Mouse (Mus musculus) layer of hippocampus, postnatal 14 days (tissue): ENCODE results near the gene Dgki. TPM values are rescaled to one million over a fixed set of nuclear protein-coding genes. Genes with fewer than 3 reads are reported as not detected.

ENCODE experiments used
- DNase-seq, 2 experiments: peaks; one replicate each; pipeline ENCODE4 v3.0.0; 2021 to 2022; ENCODE audit warnings: low spot score in 2 of 2, mixed read lengths in 1 of 2
- long read RNA-seq, 2 experiments: library from polyadenylated mRNA; stranded (forward); transcript quantifications; one replicate each; pipeline ENCODE4 v2.0.0; 2021
- total RNA-seq, 2 experiments: library from RNA; stranded (reverse); gene quantifications; 2 replicates each; pipeline ENCODE4 v1.2.3; 2021

Dgki gene
- total RNA-seq = 10 to 100 TPM; 51.7 to 57.8 TPM
- long read RNA-seq, experiment 1, partial matches to known transcripts = 0 of 3 reads
- long read RNA-seq, experiment 1, other reads (novel, unspliced or antisense) = 2 of 3 reads
- long read RNA-seq, experiment 2, partial matches to known transcripts = 2 of 4 reads
- long read RNA-seq, experiment 2, other reads (novel, unspliced or antisense) = 2 of 4 reads

GRCm38 (mm10) chr6:37299562-37300390 lies at the start of gene Dgki:
TSS of gene Dgki (minus strand) at chr6:37300184.
- DNase-seq = peak; percentile 83 to 90

GRCm38 (mm10) chr6:37347606-37348005 lies 47.6 kb upstream of the Dgki start:
- no peak for DNase-seq

GRCm38 (mm10) chr6:37338055-37338454 lies 38.1 kb upstream of the Dgki start:
- no peak for DNase-seq

GRCm38 (mm10) chr6:37336831-37337260 lies 36.9 kb upstream of the Dgki start:
- DNase-seq = no peak

GRCm38 (mm10) chr6:37336381-37336780 lies 36.4 kb upstream of the Dgki start:
- DNase-seq = no peak

- DNase-seq = no peak
Measured at GRCm38 (mm10) chr6:37332846-37333245, 32.9 kb upstream of the Dgki start.

- no peak for DNase-seq
Measured at GRCm38 (mm10) chr6:37329901-37330864, 30.2 kb upstream of the Dgki start.

GRCm38 (mm10) chr6:37329376-37329775 lies 29.4 kb upstream of the Dgki start:
- no peak for DNase-seq

- peak in 1 of 2 experiments; percentile 24 for DNase-seq
Measured at GRCm38 (mm10) chr6:37328671-37329070, 28.7 kb upstream of the Dgki start.

- no peak for DNase-seq
Measured at GRCm38 (mm10) chr6:37327519-37327918, 27.5 kb upstream of the Dgki start.

- DNase-seq = no peak
Measured at GRCm38 (mm10) chr6:37326603-37326955, 26.6 kb upstream of the Dgki start.

- DNase-seq = no peak
Measured at GRCm38 (mm10) chr6:37325906-37326602, 26.1 kb upstream of the Dgki start.

- DNase-seq = no peak
Measured at GRCm38 (mm10) chr6:37325076-37325475, 25.1 kb upstream of the Dgki start.

GRCm38 (mm10) chr6:37322641-37323040 lies 22.7 kb upstream of the Dgki start:
- no peak for DNase-seq

- peak; percentile 70 to 81 for DNase-seq
Measured at GRCm38 (mm10) chr6:37322088-37322487, 22.1 kb upstream of the Dgki start.

GRCm38 (mm10) chr6:37317904-37318303 lies 17.9 kb upstream of the Dgki start:
- DNase-seq = no peak

GRCm38 (mm10) chr6:37315440-37315839 lies 15.5 kb upstream of the Dgki start:
- no peak for DNase-seq

GRCm38 (mm10) chr6:37310601-37311000 lies 10.6 kb upstream of the Dgki start:
- no peak for DNase-seq

- no peak for DNase-seq
Measured at GRCm38 (mm10) chr6:37306616-37307015, 6.6 kb upstream of the Dgki start.

- DNase-seq = peak in 1 of 2 experiments; percentile 20
Measured at GRCm38 (mm10) chr6:37300492-37300891, 508 bp upstream of the Dgki start.

- DNase-seq = peak in 1 of 2 experiments; percentile 17
Measured at GRCm38 (mm10) chr6:37298982-37299381, 1.0 kb downstream of the Dgki start.
